Mouse (Mus musculus) heart, adult 2 months (tissue): ENCODE data around the gene Gpr19.

Experiments
- CTCF ChIP-seq: fragments of 200-600 bp; IDR thresholded peaks from 2 replicates; pipeline ENCODE4 v1.8.1; 2022; ENCODE audit warnings: antibody characterized with exemption, mild to moderate bottlenecking, moderate library complexity
- EP300 ChIP-seq: fragments of 200-500 bp; IDR thresholded peaks from 2 replicates; pipeline ENCODE4 v1.6.1; 2011; ENCODE audit warnings: low read depth, low read length, control low read depth; ENCODE audit not compliant: insufficient read depth
- POLR2A ChIP-seq: fragments of 200-500 bp; IDR thresholded peaks from 2 replicates; pipeline ENCODE4 v1.6.1; 2011; ENCODE audit warnings: mild to moderate bottlenecking, low read depth, low read length, control low read depth; ENCODE audit not compliant: insufficient read depth

DNA sequence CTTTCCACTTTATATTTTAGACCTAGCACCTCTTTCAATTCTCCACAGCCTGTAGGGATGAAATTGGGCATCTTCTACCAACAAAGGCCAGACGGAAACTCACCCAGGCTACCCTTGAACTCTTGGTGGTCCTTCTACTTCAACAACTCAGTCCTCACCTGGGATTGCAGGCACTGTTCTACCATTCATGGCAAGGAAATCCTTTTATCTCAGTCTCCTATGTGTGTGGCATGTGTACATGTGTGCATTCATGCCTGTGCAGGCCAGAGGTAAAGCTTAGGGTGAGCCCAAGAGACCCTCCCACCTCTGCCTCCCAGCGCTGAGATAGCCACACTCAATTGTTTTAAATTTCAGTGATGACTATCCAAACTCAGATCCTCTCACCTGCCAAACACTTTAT, 12.9 kb downstream of the Gpr19 start:
- TF ChIP-seq EP300 (no peak), CTCF (no peak), POLR2A (no peak)
